Mouse (Mus musculus) hematopoietic stem cell, adult 5-6 weeks (primary cell): ENCODE results near the gene Gsg1l. TPM values are rescaled to one million over a fixed set of nuclear protein-coding genes. Genes with fewer than 3 reads are reported as not detected.

Experiments
- ATAC-seq, 2 experiments: fragments of 125-278 bp in 1 of 2; replicated peaks in 1 of 2; 2 replicates each; pipeline ENCODE4 v1.8.0; 2016 to 2017; ENCODE audit warnings: inconsistent platforms in 2 of 2, mild to moderate bottlenecking in 2 of 2, moderate number of reproducible peaks in 2 of 2, low read depth in 1 of 2, moderate TSS enrichment in 1 of 2; ENCODE audit not compliant: low FRiP score in 2 of 2, poor library complexity in 2 of 2, severe bottlenecking in 2 of 2, insufficient read depth in 1 of 2, low TSS enrichment in 1 of 2
- total RNA-seq: library from RNA; stranded (forward); fragments of 172-1452, 232-1000 nt; gene quantifications from 2 replicates; pipeline ENCODE4 v1.2.3, GENCODE M21; 2017

The Gsg1l gene
- total RNA-seq, 1 experiment from 2014 or later = 0.05 TPM

GRCm38 (mm10) chr7:125972174-125972672 is 110.0 kb downstream of the Gsg1l start:
- ATAC-seq = no peak

DNA sequence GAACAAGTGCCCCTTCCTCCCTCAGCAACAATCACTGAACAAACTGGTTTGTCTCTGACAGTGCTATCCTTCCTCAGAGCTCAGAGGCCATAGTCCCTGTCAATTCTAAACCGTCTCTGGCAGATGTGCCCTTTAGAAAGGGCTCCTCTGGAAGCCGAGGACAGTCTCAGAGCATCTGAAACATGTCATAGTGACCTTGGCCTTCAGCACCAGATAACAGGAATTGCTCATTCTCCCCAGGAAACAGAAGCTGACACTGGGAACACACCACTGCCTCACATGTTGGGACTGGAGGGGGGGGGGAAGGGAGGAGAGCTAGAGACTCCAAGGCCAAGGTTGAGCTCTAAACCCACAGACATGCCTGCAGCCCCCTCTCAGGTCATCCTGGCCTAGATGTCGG is 113.1 kb downstream of the Gsg1l start:
- ATAC-seq = no peak

- ATAC-seq = no peak
These were observed 115.6 kb downstream of the Gsg1l start for GRCm38 (mm10) chr7:125966402-125967261.

DNA sequence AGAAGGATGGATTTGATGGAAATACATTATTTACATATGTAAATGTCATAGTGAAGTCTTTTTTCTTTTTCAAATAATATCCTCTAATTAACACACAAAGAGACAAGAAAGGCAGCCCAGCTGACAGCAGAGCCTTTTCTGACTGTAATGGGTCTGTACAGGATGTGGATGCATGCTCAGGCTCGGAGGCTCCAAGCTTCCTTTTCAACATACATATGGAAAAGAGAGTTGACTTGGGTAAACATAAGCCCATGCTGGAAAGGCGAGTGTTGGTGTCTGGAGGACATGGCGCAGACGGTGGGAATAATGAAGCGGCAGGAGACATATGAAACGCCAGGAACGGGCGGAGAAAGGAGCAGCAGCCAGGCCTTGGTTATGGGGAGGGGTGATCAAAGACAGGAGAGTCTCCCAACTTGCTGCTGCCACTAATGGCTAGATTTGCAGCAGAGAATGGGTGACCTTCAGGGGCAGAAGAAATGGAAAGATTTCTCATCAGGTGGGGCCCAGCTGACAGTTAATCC is 118.1 kb downstream of the Gsg1l start:
- ATAC-seq = no peak

DNA sequence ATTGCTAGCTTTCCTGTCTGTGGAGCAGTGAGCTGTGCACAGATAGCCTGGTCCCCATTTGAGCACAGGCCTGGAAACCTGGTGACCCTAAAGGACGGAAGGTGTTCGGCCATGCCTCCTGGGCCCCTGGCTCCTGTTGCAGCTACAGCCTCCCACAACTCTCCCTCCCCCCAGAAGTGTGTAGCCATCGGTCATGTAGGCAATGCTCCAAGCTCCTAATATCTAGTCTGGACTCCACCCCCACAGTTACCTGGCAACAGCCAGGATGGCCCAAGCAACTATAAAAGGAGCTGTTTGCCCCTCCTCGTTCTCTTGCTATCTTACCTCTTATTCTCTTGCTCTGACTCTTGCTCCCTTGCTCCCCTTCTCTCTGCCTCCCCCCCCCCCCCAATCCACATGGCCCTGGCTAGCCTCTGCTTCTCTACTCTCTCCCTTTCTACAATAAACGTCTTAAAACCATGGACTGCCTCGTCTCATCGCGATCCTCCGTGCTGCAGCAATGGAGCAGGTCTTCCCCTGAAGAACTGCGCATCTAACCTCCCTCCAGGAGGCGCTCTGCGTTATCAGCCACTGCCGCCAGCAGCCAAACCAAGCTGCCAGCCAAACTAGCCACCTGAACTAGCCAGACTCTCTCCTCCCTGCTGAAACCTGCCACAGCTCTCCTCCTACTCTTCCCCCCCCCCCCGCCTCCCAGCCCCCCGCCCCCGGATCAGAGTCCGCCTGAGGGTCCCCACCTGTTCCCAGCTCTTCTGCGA is 122.7 kb downstream of the Gsg1l start:
- no peak for ATAC-seq

GRCm38 (mm10) chr7:125958856-125959255 is 123.4 kb downstream of the Gsg1l start:
- no peak for ATAC-seq

GRCm38 (mm10) chr7:125954994-125955393 is 127.2 kb downstream of the Gsg1l start:
- no peak for ATAC-seq

GRCm38 (mm10) chr7:125954356-125954878 is 127.8 kb downstream of the Gsg1l start:
- no peak for ATAC-seq

- ATAC-seq = no peak
These were observed 128.4 kb downstream of the Gsg1l start for GRCm38 (mm10) chr7:125953844-125954243.

DNA sequence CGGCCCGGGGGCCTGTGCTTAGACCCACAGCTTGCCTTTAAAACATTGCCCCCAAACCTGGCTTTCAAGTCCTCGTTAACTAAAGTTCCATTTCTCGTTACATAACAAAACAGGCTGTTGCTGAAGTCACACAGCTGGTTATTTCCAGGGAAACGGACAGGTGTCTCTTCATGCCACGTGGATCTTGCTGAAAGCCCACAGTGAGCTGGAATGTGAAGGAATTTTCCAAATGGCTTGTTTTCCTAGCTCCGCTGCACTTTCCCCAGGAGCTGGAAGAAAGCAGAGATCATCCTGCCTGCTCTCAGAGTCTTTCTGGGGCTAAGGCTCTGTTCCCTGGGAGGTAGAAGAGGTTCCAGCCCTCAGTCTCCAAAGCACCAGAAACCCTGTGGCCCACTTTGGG is 130.3 kb downstream of the Gsg1l start:
- no peak for ATAC-seq

- no peak for ATAC-seq
These were observed 133.2 kb downstream of the Gsg1l start for GRCm38 (mm10) chr7:125948973-125949372.

GRCm38 (mm10) chr7:125945915-125946314 is 136.3 kb downstream of the Gsg1l start:
- no peak for ATAC-seq

DNA sequence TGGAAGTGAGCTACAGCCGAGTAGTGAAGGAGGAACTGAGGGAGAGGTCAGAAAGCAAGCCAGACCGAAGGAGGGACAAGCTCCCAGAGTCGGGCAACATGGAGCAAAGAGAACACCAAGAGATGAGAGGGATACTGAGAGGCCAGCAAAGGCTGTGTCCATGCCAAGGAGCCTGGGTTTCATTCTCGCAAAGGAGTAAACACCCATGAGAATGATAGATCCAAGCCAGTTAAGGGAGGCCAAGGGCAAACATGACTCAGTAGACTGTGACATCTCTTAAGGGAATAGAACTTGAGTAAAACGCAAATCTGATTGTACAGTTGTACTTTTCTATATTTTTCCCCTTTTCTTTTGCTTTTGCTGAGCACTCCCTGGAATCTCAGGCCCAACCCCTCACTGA is 137.6 kb downstream of the Gsg1l start:
- ATAC-seq = no peak

DNA sequence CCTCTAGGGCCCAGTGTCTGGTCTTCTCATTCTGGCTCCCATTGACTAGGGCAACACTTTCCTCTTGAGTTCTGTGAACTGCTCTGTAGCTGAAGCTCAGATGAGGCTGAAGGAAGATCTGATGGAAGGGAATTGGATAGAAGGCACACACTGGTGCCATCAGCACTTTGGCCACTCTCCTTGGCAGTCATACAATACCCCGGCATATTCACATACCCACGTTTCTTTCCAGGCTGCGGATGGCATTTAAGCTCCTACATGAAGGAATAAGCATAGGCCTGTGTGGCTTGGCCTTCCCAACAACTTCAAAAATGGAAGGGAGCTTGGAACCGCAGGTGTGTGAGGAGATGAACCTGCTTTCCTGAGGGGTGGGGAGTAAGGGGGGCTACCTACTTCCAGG is 138.7 kb downstream of the Gsg1l start:
- ATAC-seq = no peak

DNA sequence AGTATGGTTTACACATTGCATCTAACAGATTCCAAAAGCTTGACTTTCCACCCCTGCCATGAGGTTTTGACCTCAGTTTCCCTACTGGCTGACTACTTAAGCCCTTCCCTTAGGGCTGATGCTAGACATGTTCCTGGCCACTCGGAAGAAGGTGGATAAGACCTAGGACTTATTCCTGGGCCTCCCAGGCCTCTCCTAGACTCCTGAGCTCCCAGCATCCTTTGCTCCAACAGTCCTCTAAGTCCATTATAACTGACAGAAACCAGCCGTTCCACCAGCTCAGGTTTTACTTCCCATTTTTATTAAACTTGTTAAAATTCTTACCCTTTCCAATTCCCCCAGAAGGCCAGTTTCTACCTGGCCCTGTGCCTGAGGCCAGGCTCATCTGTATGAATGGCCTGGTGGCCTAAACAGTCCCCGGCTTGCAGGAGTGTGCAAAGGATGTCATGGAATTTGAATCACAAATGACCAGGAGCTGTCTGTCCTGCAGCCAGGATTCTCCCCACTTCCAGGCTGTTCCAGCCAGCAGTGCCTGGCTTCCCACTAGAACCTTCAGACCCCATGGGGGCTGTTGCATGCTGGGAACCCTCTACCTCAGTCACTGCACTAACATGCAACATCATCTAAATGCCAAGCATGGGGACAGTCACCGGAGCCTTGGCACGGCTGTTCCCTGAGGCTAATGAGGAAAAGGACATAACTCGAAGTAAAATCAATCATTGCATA is 139.7 kb downstream of the Gsg1l start:
- ATAC-seq = no peak

DNA sequence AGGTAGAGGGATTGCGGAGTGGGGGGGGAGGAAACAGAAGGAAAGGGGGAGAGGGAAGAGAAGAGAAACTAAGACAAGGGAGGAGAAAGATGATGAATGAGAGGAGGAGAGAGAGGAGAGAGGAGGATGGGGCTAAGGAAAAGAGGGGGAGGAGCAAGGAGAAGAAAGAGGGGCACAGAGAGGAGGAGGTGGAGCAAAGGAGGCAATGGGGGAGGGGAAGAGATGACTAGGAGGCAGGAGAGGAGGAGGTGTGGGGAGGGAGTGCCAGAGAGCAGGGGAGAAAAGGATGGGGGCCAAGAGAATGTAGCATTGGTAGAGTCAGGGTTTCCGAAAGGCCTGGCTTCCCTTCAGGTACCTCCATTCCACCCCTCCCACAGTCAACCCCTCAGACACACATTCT is 147.9 kb downstream of the Gsg1l start:
- ATAC-seq = no peak
